Mouse (Mus musculus) intestine, postnatal 0 days (tissue): ENCODE results near the gene Tex19.2. TPM values are rescaled to one million over a fixed set of nuclear protein-coding genes. Genes with fewer than 3 reads are reported as not detected.

Experiments
- ATAC-seq: fragments of 200-750 bp; cut with Nextera tagmentation; 2 replicates; pipeline ENCODE4 v1.8.0; 2017; ENCODE audit warnings: mild to moderate bottlenecking, moderate TSS enrichment, moderate library complexity
- H3K27ac ChIP-seq: fragments of 300-500 bp; sonication (generic); 2 replicates; pipeline ENCODE4 v1.5.1; 2014; ENCODE audit warnings: mild to moderate bottlenecking, low read depth, low read length, moderate library complexity
- H3K27me3 ChIP-seq: fragments of 300-500 bp; sonication (generic); replicated peaks from 2 replicates; pipeline ENCODE4 v1.6.1; 2014; ENCODE audit warnings: low read length, mixed read lengths; ENCODE audit not compliant: control insufficient read depth, insufficient read depth
- H3K36me3 ChIP-seq: fragments of 300-500 bp; sonication (generic); 2 replicates; pipeline ENCODE4 v1.6.1; 2014; ENCODE audit warnings: mild to moderate bottlenecking, moderate library complexity; ENCODE audit not compliant: control insufficient read depth, insufficient read depth
- H3K4me1 ChIP-seq: fragments of 300-500 bp; sonication (generic); replicated peaks from 2 replicates; pipeline ENCODE4 v1.6.1; 2014; ENCODE audit warnings: antibody characterized with exemption, low read length, mixed read lengths; ENCODE audit not compliant: control insufficient read depth, insufficient read depth
- H3K4me2 ChIP-seq: fragments of 300-500 bp; sonication (generic); replicated peaks from 2 replicates; pipeline ENCODE4 v1.6.1; 2014; ENCODE audit warnings: low read depth, mild to moderate bottlenecking, moderate library complexity
- H3K4me3 ChIP-seq: fragments of 300-500 bp; sonication (generic); 2 replicates; pipeline ENCODE4 v1.5.1; 2014; ENCODE audit warnings: low read depth, low read length
- H3K9ac ChIP-seq: fragments of 300-500 bp; sonication (generic); 2 replicates; pipeline ENCODE4 v1.6.1; 2014; ENCODE audit warnings: mild to moderate bottlenecking, low read depth, low read length
- H3K9me3 ChIP-seq: fragments of 300-500 bp; sonication (generic); 2 replicates; pipeline ENCODE4 v1.6.1; 2016; ENCODE audit warnings: mixed run types; ENCODE audit not compliant: control insufficient read depth
- CTCF ChIP-seq: sonication (generic); IDR thresholded peaks from 2 replicates; pipeline ENCODE4 v1.5.1; 2016; ENCODE audit warnings: low read depth, mild to moderate bottlenecking, control low read depth, antibody characterized with exemption, moderate library complexity
- WGBS: fragments of 180-500 bp; shearing (Covaris S2); extraction: QIAGEN DNeasy Blood & Tissue Kit; methylation state at CpG from one replicate; pipeline ENCODE4 v1.1.7; 2014; 5-methylcytosine and 5-hydroxymethylcytosine counted together
- polyA plus RNA-seq: library from polyadenylated mRNA; unstranded; fragments of >200 nt; fragmentation: Nextera tagmentation; extraction: Ambion mirVana; gene quantifications from 2 replicates; pipeline ENCODE4 v1.2.1, GENCODE M21; 2015

Tex19.2 gene
- polyA plus RNA-seq, result 0.33 and 0.56 TPM in 2 replicates

DNA sequence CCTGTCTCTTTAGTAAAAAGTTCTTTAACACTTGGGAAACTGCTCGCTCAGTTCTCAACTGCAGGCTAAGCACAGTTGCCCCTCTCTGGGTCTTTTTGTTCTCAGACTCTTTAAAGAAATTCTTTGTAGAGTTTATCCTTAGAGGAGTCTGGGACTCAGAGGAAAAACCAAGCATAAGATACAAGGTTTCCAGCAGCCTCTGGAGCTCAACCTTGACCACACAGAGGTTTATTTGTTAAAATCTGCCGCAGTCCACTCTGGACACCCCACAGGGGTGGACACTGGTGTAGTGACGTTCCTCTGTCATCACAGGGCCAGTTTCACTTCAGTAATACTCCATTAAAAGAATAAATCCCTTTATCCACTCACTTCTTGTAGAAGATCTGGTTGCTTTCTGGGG is at the start of gene Tex19.2:
TSS of gene Tex19.2 (minus strand) at position 101 of the 400 bp plus-strand sequence.
- H3K27me3 ChIP-seq, result no peaks in the 10 kb centered on the region
- H3K9ac ChIP-seq, result no peak within 1 kb of the TSS
- TF ChIP-seq CTCF, result no peak
- 90% methylated on average over 3 of the region's 3 CpGs for WGBS
- no peak within 1 kb of the TSS for H3K27ac ChIP-seq
- H3K36me3 ChIP-seq, result no peaks in the 10 kb centered on the region
- H3K9me3 ChIP-seq, result no peaks in the 10 kb centered on the region
- no peak within 1 kb of the TSS for H3K4me2 ChIP-seq
- no peak within 1 kb of the TSS for H3K4me3 ChIP-seq
- no peaks in the 10 kb centered on the region for H3K4me1 ChIP-seq
- no peak for ATAC-seq

DNA sequence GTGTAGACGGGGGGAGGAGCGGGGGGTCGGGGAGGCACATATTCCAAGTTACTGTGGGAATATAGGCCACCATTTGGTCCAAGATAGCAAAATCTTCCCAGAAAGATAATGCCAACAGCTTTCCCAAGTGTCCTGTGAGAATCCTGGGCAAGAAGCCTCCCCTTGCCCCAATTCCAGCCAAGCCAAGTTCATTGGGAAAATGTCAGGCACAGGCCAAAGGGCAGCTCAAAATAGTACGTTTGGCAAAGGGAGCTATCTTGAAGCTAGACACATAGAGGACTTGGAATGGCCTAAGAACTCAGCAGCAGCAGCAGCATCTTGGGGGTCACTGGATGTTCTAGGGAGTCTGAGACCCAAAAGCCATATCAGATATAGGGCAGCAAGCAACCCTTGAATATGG is 45.3 kb upstream of the Tex19.2 start:
- WGBS, result 83% methylated on average over 4 of the region's 4 CpGs
- Histone ChIP-seq H3K9ac (no peak overlapping the region), H3K9me3 (no peaks in the 10 kb centered on the region), H3K27ac (no peak overlapping the region), H3K27me3 (no peaks in the 10 kb centered on the region), H3K4me1 (no peaks in the 10 kb centered on the region), H3K4me2 (no peak overlapping the region), H3K36me3 (no peaks in the 10 kb centered on the region), H3K4me3 (no peak overlapping the region)
- no peak for ATAC-seq
- TF ChIP-seq CTCF, result no peak

DNA sequence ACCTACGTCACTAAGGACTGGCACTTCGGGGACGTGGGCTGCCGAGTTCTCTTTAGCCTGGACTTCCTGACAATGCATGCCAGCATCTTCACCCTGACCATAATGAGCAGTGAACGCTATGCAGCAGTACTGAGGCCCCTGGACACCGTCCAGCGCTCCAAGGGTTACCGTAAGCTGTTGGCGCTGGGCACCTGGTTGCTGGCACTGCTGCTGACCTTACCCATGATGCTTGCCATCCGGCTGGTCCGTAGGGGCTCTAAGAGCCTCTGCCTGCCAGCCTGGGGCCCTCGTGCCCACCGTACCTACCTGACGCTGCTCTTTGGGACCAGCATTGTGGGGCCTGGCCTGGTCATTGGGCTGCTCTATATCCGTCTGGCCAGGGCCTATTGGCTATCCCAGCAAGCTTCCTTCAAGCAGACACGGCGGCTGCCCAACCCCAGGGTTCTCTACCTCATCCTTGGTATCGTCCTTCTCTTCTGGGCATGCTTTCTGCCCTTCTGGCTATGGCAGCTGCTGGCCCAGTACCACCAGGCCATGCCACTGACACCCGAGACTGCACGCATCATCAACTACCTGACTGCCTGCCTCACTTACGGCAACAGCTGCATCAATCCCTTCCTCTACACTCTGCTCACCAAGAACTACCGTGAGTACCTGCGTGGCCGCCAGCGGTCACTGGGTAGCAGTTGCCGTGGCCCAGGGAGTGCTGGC is 42.3 kb upstream of the Tex19.2 start:
- Histone ChIP-seq H3K4me2 (no peak overlapping the region), H3K9ac (no peak overlapping the region), H3K9me3 (no peaks in the 10 kb centered on the region), H3K27me3 (peaks cover 21% of the 10 kb centered on the region), H3K36me3 (no peaks in the 10 kb centered on the region), H3K4me3 (no peak overlapping the region), H3K27ac (no peak overlapping the region), H3K4me1 (no peaks in the 10 kb centered on the region)
- ATAC-seq, result no peak
- WGBS, result 92% methylated on average over 26 of the region's 26 CpGs
- no peak for TF ChIP-seq CTCF

DNA sequence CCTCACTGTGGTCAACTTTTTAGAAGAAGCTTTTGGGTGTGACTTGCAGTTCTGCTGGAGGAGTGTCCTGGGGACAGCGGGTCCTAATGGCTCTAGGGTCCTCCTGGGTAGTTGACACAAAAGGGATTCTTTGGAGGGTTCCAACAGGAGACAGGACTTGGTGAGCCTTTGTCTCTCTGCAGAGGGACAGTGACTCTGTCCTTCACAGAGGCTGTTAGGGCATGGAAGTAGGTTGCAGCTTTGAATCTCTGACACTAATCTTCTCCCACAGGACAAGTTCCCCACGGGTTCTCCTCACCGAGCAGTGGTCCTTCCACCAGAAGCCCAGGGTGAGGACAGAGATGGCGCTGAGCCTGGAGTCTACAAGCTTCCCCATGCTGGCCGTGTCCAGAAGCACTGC is 41.5 kb upstream of the Tex19.2 start, which contains the start of gene Uts2r:
TSS of gene Uts2r (plus strand) at position 301 of the 400 bp plus-strand sequence.
- 90% methylated on average over 5 of the region's 5 CpGs for WGBS
- peaks cover 26% of the 10 kb centered on the region for H3K27me3 ChIP-seq
- no peak within 1 kb of the TSS for H3K9ac ChIP-seq
- H3K4me3 ChIP-seq, result no peak within 1 kb of the TSS
- no peaks in the 10 kb centered on the region for H3K36me3 ChIP-seq
- no peak within 1 kb of the TSS for H3K4me2 ChIP-seq
- no peaks in the 10 kb centered on the region for H3K4me1 ChIP-seq
- TF ChIP-seq CTCF, result no peak
- no peak within 1 kb of the TSS for H3K27ac ChIP-seq
- no peaks in the 10 kb centered on the region for H3K9me3 ChIP-seq
- no peak for ATAC-seq

DNA sequence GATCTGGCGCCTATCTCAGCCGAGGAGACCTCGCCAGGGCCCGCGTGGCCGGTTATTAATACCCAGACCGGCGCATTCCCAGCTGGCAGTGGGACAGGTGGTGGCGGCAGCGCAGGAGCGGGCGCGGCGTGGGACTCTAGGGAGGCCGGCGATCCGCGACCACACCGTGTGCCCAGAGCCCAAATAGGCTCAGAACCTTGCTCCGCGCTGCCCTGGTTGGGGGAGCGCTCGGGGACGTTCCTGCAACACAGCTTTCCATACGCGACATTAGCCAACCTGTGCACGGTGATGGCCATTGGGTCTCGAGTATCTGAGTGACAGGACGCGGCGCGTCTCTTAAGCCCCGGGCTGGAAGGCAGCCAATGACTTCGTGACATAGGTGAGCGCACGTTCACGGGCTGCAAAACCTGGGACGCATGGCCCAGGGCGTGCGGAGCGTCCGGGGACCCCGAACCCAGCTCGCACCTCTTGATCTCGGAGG is 38.0 kb upstream of the Tex19.2 start:
- H3K9me3 ChIP-seq, result no peaks in the 10 kb centered on the region
- H3K9ac ChIP-seq, result no peak overlapping the region
- no peaks in the 10 kb centered on the region for H3K36me3 ChIP-seq
- H3K27ac ChIP-seq, result no peak overlapping the region
- peak overlapping the region; percentile 38 for H3K4me3 ChIP-seq
- H3K4me1 ChIP-seq, result no peaks in the 10 kb centered on the region
- no peak for TF ChIP-seq CTCF
- 1% methylated on average over 45 of the region's 45 CpGs for WGBS
- 0 out of 2 replicates have a peak, but pooled peaks have one; percentile 10 for ATAC-seq
- peak overlapping the region; percentile 63 for H3K4me2 ChIP-seq
- H3K27me3 ChIP-seq, result peaks cover 26% of the 10 kb centered on the region

DNA sequence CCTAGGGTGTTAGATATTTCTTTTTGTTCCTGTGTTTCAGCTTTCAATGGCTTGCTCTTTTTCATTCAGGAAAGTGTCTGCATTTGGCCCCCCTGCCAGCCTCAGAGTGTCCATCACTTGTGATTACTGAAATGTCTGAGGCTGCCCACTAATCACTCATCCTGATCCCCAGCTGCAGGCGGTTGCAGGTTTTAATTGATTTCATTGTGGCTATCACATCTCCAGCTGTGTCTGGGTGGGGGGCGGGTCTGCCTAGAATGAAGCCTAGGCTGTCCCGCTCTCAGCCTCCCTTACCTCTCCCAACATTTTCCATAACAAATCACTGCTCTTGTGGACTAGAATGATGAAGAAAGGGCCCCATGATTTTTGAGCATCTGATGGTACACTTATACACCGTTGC is 35.7 kb upstream of the Tex19.2 start:
- no peak for ATAC-seq
- WGBS, result 51% methylated on average over 4 of the region's 4 CpGs
- H3K9me3 ChIP-seq, result no peaks in the 10 kb centered on the region

More for the DNA sequence above, 35.7 kb upstream of the Tex19.2 start:
- no peaks in the 10 kb centered on the region for H3K4me1 ChIP-seq
- peaks cover 26% of the 10 kb centered on the region for H3K27me3 ChIP-seq
- TF ChIP-seq CTCF, result no peak
- H3K4me2 ChIP-seq, result no peak overlapping the region
- H3K4me3 ChIP-seq, result no peak overlapping the region
- H3K9ac ChIP-seq, result no peak overlapping the region
- H3K27ac ChIP-seq, result no peak overlapping the region
- H3K36me3 ChIP-seq, result no peaks in the 10 kb centered on the region
